Mouse (Mus musculus) heart, postnatal 25 days (tissue): ENCODE measurements at regions not wholly inside any gene's neighbourhood (a gene's known extent, or its start where the extent isn't known, plus 50 kb on each side); places are given as distances from the start of the nearest gene placed in this dataset. TPM values are rescaled to one million over a fixed set of nuclear protein-coding genes. Genes with fewer than 3 reads are reported as not detected.

Experiments
- DNase-seq: peaks from one replicate; pipeline ENCODE4 v3.0.0; 2022; ENCODE audit warnings: low spot score
- intact Hi-C: fragments of 180-260 bp; cut with DNase I; formaldehyde crosslinking; loops from one replicate; pipeline ENCODE4 v1.15.1; 2025
- microRNA-seq: library from miRNA; unstranded; fragments of <30 nt; microRNA quantifications from one replicate; pipeline ENCODE4 v1.2.0, GENCODE M21; 2022

GRCm38 (mm10) chr15:87405689-87406088, 138.4 kb upstream of the Fam19a5 start:
- intact Hi-C loops: no loop called here
- DNase-seq: no peak

- no peak for DNase-seq
- intact Hi-C loops: no loop called here
Measured at GRCm38 (mm10) chr15:87411978-87412377, 132.1 kb upstream of the Fam19a5 start.

- intact Hi-C loops: no loop called here
Measured at GRCm38 (mm10) chr15:87415996-87416395, 128.1 kb upstream of the Fam19a5 start.

GRCm38 (mm10) chr15:87421743-87422142, 122.4 kb upstream of the Fam19a5 start:
- DNase-seq: no peak
- intact Hi-C loops: no loop called here

More at GRCm38 (mm10) chr15:87415996-87416395, 128.1 kb upstream of the Fam19a5 start:
- no peak for DNase-seq

- DNase-seq: no peak
- intact Hi-C loops: no loop called here
Measured at GRCm38 (mm10) chr15:87433306-87433705, 110.8 kb upstream of the Fam19a5 start.

- intact Hi-C loops: no loop called here
- no peak for DNase-seq
Measured at GRCm38 (mm10) chr15:87433901-87434300, 110.2 kb upstream of the Fam19a5 start.

- DNase-seq: no peak
- intact Hi-C loops: no loop called here
Measured at GRCm38 (mm10) chr15:87435566-87435965, 108.5 kb upstream of the Fam19a5 start.

GRCm38 (mm10) chr15:87437611-87438010, 106.5 kb upstream of the Fam19a5 start:
- no peak for DNase-seq
- intact Hi-C loops: no loop called here

- intact Hi-C loops: no loop called here
Measured at GRCm38 (mm10) chr15:87458932-87459331, 85.2 kb upstream of the Fam19a5 start.

GRCm38 (mm10) chr15:87476247-87476646, 67.9 kb upstream of the Fam19a5 start:
- DNase-seq: no peak
- intact Hi-C loops: no loop called here

More at GRCm38 (mm10) chr15:87458932-87459331, 85.2 kb upstream of the Fam19a5 start:
- no peak for DNase-seq

- no peak for DNase-seq
- intact Hi-C loops: no loop called here
Measured at GRCm38 (mm10) chr15:87476862-87477490, 67.1 kb upstream of the Fam19a5 start.

GRCm38 (mm10) chr15:87480758-87481157, 63.3 kb upstream of the Fam19a5 start:
- intact Hi-C loops: no loop called here
- no peak for DNase-seq

Small RNA genes in the stretch of these regions (microRNA-seq; reads per million reads assigned to microRNA genes)
- not detected for gene Gm23416
